Comparison of ENCODE assay signal across 8 mouse cellular contexts in genomic region chr10:57532218-57533101, GRCm38 (mm10). TPM values are rescaled to one million over a fixed set of nuclear protein-coding genes. Genes with fewer than 3 reads are reported as not detected.
A peak's percentile ranks its signal among the peaks of the same experiment; 100 is the strongest.
DNase-seq lines count a peak whose midpoint lies in the region; ATAC-seq lines count a peak whose summit lies in the region.

Serinc1 (minus strand) TSS chr10:57532530.

- peak within 1 kb of the TSS; percentile 72 for H3K27ac ChIP-seq in lung, embryonic 16.5 days (ENCODE audit: low read length)

- no peaks in the 10 kb centered on the region for H3K27me3 ChIP-seq in lung, embryonic 16.5 days (ENCODE audit: control insufficient read depth, insufficient read depth, low read depth, low read length)

- H3K4me1 ChIP-seq in lung, embryonic 16.5 days (replicated peaks; ENCODE audit: control insufficient read depth, insufficient read depth, low read length): peaks cover 6% of the 10 kb centered on the region

- 12% methylated on average over 49 of the region's 49 CpGs for WGBS in lung, embryonic 16.5 days

- no peaks in the 10 kb centered on the region for H3K36me3 ChIP-seq in lung, embryonic 16.5 days (ENCODE audit: control insufficient read depth, insufficient read depth, low read length)

- DNase-seq in MEL-GATA-1-ER (ENCODE audit: extremely low read depth, low read depth): peak; percentile 95
- peak; percentile 89 for DNase-seq in cerebellum, adult 8-10 months
- peak; percentile 96 for DNase-seq in forelimb bud, embryonic 11.5 days (ENCODE audit: low read depth, low spot score)
- peak; percentile 89 for DNase-seq in layer of hippocampus, adult 9-10 months (ENCODE audit: low spot score)
- DNase-seq in ovary, postnatal 10 days (ENCODE audit: low spot score): peak; percentile 77
- peak; percentile 90 to 93 for DNase-seq in thymus, postnatal 10 days (ENCODE audit: low spot score in 2 of 2)

- H3K9me3 ChIP-seq in lung, embryonic 16.5 days (ENCODE audit: control insufficient read depth, low read length): no peaks in the 10 kb centered on the region

- peak within 1 kb of the TSS; percentile 69 for H3K4me2 ChIP-seq in lung, embryonic 16.5 days (ENCODE audit: low read depth, low read length)

- ATAC-seq in hematopoietic stem cell, adult 5-6 weeks (replicated peaks in 1 of 2; ENCODE audit: insufficient read depth in 1 of 2, low FRiP score in 2 of 2, low TSS enrichment in 1 of 2, low read depth in 1 of 2, poor library complexity in 2 of 2, severe bottlenecking in 2 of 2): peak; percentile 99 to 100
- peak; percentile 100 for ATAC-seq in lung, embryonic 16.5 days (ENCODE audit: low read depth)

- peak within 1 kb of the TSS; percentile 85 for H3K9ac ChIP-seq in lung, embryonic 16.5 days (ENCODE audit: low read length)

- peak within 1 kb of the TSS; percentile 92 for H3K4me3 ChIP-seq in lung, embryonic 16.5 days (ENCODE audit: low read length)

RNA-seq across cellular contexts. Expression of gene Serinc1, which starts in this region (rescaled TPM):
- total RNA-seq in hematopoietic stem cell, adult 5-6 weeks (2017): 99.4 and 147 TPM in 2 replicates
- 137 and 146 TPM in 2 replicates for polyA plus RNA-seq in lung, embryonic 16.5 days (2015; fragmentation: Nextera tagmentation; extraction: Ambion mirVana)

Comparison
In these comparisons a context has a peak if more than half of its experiments do, and no peak if none do; other contexts are left out.
1. Peak in every context shown above with its lines: DNase-seq, ATAC-seq, H3K4me3 ChIP-seq and H3K27ac ChIP-seq.